Mouse (Mus musculus) liver, embryonic 14.5 days (tissue): ENCODE data around the gene Wdr17. TPM values are rescaled to one million over a fixed set of nuclear protein-coding genes. Genes with fewer than 3 reads are reported as not detected.

Source experiments
- ATAC-seq: fragments of 200-750 bp; cut with Nextera tagmentation; 2 replicates; pipeline ENCODE4 v1.8.0; 2017; ENCODE audit warnings: moderate number of reproducible peaks, mild to moderate bottlenecking, moderate library complexity; ENCODE audit not compliant: insufficient read depth
- DNase-seq, 3 experiments: peaks; one replicate each; pipeline ENCODE4 v3.0.0-alpha.2; 2012 to 2013; ENCODE audit warnings: low read depth in 3 of 3, low spot score in 3 of 3
- H3K27ac ChIP-seq: fragments of 300-500 bp; sonication (generic); 2 replicates; pipeline ENCODE4 v1.5.1; 2014; ENCODE audit warnings: moderate library complexity, mild to moderate bottlenecking, control low read depth, inconsistent platforms
- H3K27me3 ChIP-seq: fragments of 300-500 bp; sonication (generic); 2 replicates; pipeline ENCODE4 v1.6.1; 2014; ENCODE audit warnings: mild to moderate bottlenecking, low read length, moderate library complexity; ENCODE audit not compliant: control insufficient read depth, insufficient read depth
- H3K36me3 ChIP-seq: fragments of 300-500 bp; sonication (generic); replicated peaks from 2 replicates; pipeline ENCODE4 v1.6.1; 2014; ENCODE audit warnings: low read depth; ENCODE audit not compliant: control insufficient read depth, insufficient read depth
- H3K4me1 ChIP-seq, 2 experiments: fragments of 200-500 bp in 1 of 2; fragments of 300-500 bp in 1 of 2; sonication (generic) in 1 of 2; replicated peaks; 2 replicates each; pipeline ENCODE4 v1.6.1; 2012 to 2014; ENCODE audit warnings: antibody characterized with exemption in 1 of 2, inconsistent platforms in 1 of 2, low read length in 1 of 2; ENCODE audit not compliant: control insufficient read depth in 2 of 2, insufficient read depth in 2 of 2
- H3K4me2 ChIP-seq: fragments of 300-500 bp; sonication (generic); 2 replicates; pipeline ENCODE4 v1.6.1; 2014; ENCODE audit warnings: low read depth, mild to moderate bottlenecking, control low read depth, moderate library complexity
- H3K4me3 ChIP-seq, 2 experiments: fragments of 200-500 bp in 1 of 2; fragments of 300-500 bp in 1 of 2; sonication (generic) in 1 of 2; 2 replicates each; pipeline ENCODE4 v1.5.1; 2012 to 2014; ENCODE audit warnings: low read depth in 2 of 2, low read length in 2 of 2, mild to moderate bottlenecking in 2 of 2, control low read depth in 1 of 2, inconsistent platforms in 1 of 2, moderate library complexity in 1 of 2; ENCODE audit not compliant: insufficient read depth in 1 of 2
- H3K9ac ChIP-seq: fragments of 300-500 bp; sonication (generic); replicated peaks from 2 replicates; pipeline ENCODE4 v1.6.1; 2014; ENCODE audit warnings: mild to moderate bottlenecking, control low read depth, moderate library complexity
- H3K9me3 ChIP-seq: fragments of 300-500 bp; sonication (generic); 2 replicates; pipeline ENCODE4 v1.6.1; 2016; ENCODE audit warnings: low read length, mixed read lengths; ENCODE audit not compliant: control insufficient read depth
- CTCF ChIP-seq: IDR thresholded peaks from 2 replicates; pipeline ENCODE4 v1.5.1; 2016; ENCODE audit warnings: antibody characterized with exemption, low read depth, control low read depth
- EP300 ChIP-seq: IDR thresholded peaks from 2 replicates; pipeline ENCODE4 v1.6.1; 2016; ENCODE audit warnings: antibody characterized with exemption, low read depth
- WGBS: fragments of 180-500 bp; shearing (Covaris S2); extraction: QIAGEN DNeasy Blood & Tissue Kit; methylation state at CpG from one replicate; pipeline ENCODE4 v1.1.7; 2014; ENCODE audit not compliant: insufficient replicate concordance; 5-methylcytosine and 5-hydroxymethylcytosine counted together
- polyA plus RNA-seq, 2 experiments: library from polyadenylated mRNA; depleted of rRNA in 1 of 2; stranded (reverse) in 1 of 2; unstranded in 1 of 2; fragments of >200 nt; fragmentation: Nextera tagmentation in 1 of 2; extraction: Ambion mirVana in 1 of 2; gene quantifications; 2 replicates each; pipeline versions ENCODE4 v1.2.1 to v1.2.3; 2012 to 2014

Wdr17 gene
- polyA plus RNA-seq (2012; rRNA removed) = 0.01 and 0.02 TPM in 2 replicates
- 0.09 TPM in 1 of 2 replicates, not detected in the other for polyA plus RNA-seq (2014; fragmentation: Nextera tagmentation; extraction: Ambion mirVana)

GRCm38 (mm10) chr8:54886987-54887785, at the start of gene Wdr17:
Gene Wdr17, minus strand, starts transcription at chr8:54887184.
- 52% methylated on average over 9 of the region's 9 CpGs for WGBS

GRCm38 (mm10) chr8:54932306-54932705, 45.3 kb upstream of the Wdr17 start:
- TF ChIP-seq CTCF = no peak
- no peak for TF ChIP-seq EP300
- H3K4me2 ChIP-seq = no peak overlapping the region
- H3K9ac ChIP-seq = no peak overlapping the region
- 60% methylated on average over 2 of the region's 2 CpGs for WGBS
- no peaks in the 10 kb centered on the region for H3K27me3 ChIP-seq
- H3K4me3 ChIP-seq = no peak overlapping the region
- ATAC-seq = no peak
- no peaks in the 10 kb centered on the region for H3K4me1 ChIP-seq
- H3K9me3 ChIP-seq = no peaks in the 10 kb centered on the region
- H3K36me3 ChIP-seq = no peaks in the 10 kb centered on the region
- H3K27ac ChIP-seq = no peak overlapping the region
- no peak for DNase-seq

More at GRCm38 (mm10) chr8:54886987-54887785, at the start of gene Wdr17:
- no peaks in the 10 kb centered on the region for H3K4me1 ChIP-seq
- H3K9me3 ChIP-seq = no peaks in the 10 kb centered on the region
- no peak for ATAC-seq
- no peak within 1 kb of the TSS for H3K27ac ChIP-seq
- no peak for DNase-seq
- H3K36me3 ChIP-seq = no peaks in the 10 kb centered on the region
- H3K27me3 ChIP-seq = no peaks in the 10 kb centered on the region
- H3K9ac ChIP-seq = no peak within 1 kb of the TSS
- no peak within 1 kb of the TSS for H3K4me3 ChIP-seq
- no peak within 1 kb of the TSS for H3K4me2 ChIP-seq
- no peak for TF ChIP-seq CTCF
- no peak for TF ChIP-seq EP300

- Histone ChIP-seq H3K9ac (no peak overlapping the region), H3K4me3 (no peak overlapping the region), H3K9me3 (no peaks in the 10 kb centered on the region), H3K36me3 (no peaks in the 10 kb centered on the region), H3K27ac (no peak overlapping the region), H3K4me2 (no peak overlapping the region), H3K27me3 (no peaks in the 10 kb centered on the region), H3K4me1 (no peaks in the 10 kb centered on the region)
- 47% methylated on average over 3 of the region's 3 CpGs for WGBS
- ATAC-seq (no peak), DNase-seq (no peak)
- TF ChIP-seq CTCF (no peak), EP300 (no peak)
Measured at GRCm38 (mm10) chr8:54924936-54925335, 38.0 kb upstream of the Wdr17 start.

GRCm38 (mm10) chr8:54922160-54922855, 35.3 kb upstream of the Wdr17 start:
- 42% methylated on average over 2 of the region's 2 CpGs for WGBS
- no peak for ATAC-seq
- no peak for DNase-seq

GRCm38 (mm10) chr8:54917710-54918109, 30.7 kb upstream of the Wdr17 start:
- TF ChIP-seq EP300 (no peak), CTCF (no peak)
- no peak overlapping the region for H3K27ac ChIP-seq
- no peaks in the 10 kb centered on the region for H3K27me3 ChIP-seq
- no peaks in the 10 kb centered on the region for H3K9me3 ChIP-seq
- H3K4me3 ChIP-seq = no peak overlapping the region
- H3K4me2 ChIP-seq = no peak overlapping the region
- ATAC-seq (no peak), DNase-seq (no peak)
- H3K36me3 ChIP-seq = no peaks in the 10 kb centered on the region
- WGBS = 59% methylated on average over 6 of the region's 9 CpGs
- no peaks in the 10 kb centered on the region for H3K4me1 ChIP-seq
- H3K9ac ChIP-seq = no peak overlapping the region

More at GRCm38 (mm10) chr8:54922160-54922855, 35.3 kb upstream of the Wdr17 start:
- no peak overlapping the region for H3K4me2 ChIP-seq
- no peak overlapping the region for H3K4me3 ChIP-seq
- TF ChIP-seq CTCF = no peak
- TF ChIP-seq EP300 = no peak
- H3K36me3 ChIP-seq = no peaks in the 10 kb centered on the region
- no peaks in the 10 kb centered on the region for H3K9me3 ChIP-seq
- H3K27ac ChIP-seq = no peak overlapping the region
- no peaks in the 10 kb centered on the region for H3K4me1 ChIP-seq
- H3K27me3 ChIP-seq = no peaks in the 10 kb centered on the region
- H3K9ac ChIP-seq = no peak overlapping the region
